Mouse (Mus musculus): Measurements from ENCODE around the gene Mknk2.

Mknk2 gene

DNA sequence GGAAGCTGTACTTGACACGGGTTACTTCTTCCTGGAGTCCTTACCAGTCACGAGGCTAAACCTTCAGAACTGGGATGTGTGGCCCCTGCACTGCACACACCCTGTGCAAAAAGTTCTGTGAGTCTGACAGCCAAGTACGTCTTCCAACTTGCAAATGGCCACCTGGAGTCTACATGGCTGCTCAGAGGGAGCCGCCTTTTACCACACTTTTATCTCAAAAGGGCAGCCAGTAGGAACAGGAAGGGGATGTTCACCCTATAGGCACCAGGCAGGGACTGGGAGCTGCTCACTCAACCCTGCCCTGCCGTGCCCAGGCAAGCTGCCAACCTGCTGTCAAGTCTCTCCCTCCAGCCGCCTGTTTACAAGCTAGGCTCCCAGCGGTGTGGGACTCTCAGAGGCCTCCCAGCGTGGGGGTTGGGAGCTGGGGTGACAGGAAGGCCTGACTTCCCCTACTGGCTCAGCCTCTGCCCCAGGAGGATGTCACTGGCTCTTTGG is at the start of gene Mknk2:
Gene Mknk2, minus strand, starts transcription at position 171 of the 495 bp plus-strand sequence.
- DNase-seq (ENCODE audit: low spot score in 2 of 2): peak; percentile 84 to 85

- no peak for DNase-seq (ENCODE audit: low spot score in 2 of 2)
These were observed 39.4 kb upstream of the Mknk2 start for GRCm38 (mm10) chr10:80717281-80717680.

- DNase-seq (ENCODE audit: low spot score in 2 of 2): no peak
These were observed 32.9 kb upstream of the Mknk2 start for GRCm38 (mm10) chr10:80710834-80711233.

GRCm38 (mm10) chr10:80705479-80705878 is 27.6 kb upstream of the Mknk2 start:
- no peak for DNase-seq (ENCODE audit: low spot score in 2 of 2)

DNA sequence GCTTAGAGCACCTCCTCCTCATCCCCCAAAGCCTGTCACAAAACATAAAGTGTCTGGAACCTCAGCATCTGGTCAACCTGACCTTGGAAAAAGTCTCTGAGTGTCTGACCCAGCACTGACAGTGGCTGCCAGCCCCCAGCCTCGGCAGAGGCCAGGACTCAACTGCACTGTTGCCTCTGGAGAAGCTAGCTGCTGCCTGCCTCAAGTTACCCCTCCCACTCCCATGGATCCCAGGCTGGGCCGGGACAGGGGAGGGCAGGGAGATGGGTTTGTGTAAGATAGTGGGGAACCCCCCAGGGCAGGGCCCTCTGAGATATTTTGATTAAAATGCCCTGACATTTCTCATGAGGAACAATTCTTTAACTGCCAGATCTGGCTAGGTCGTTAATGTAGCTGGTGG is 27.1 kb upstream of the Mknk2 start:
- no peak for DNase-seq (ENCODE audit: low spot score in 2 of 2)

DNA sequence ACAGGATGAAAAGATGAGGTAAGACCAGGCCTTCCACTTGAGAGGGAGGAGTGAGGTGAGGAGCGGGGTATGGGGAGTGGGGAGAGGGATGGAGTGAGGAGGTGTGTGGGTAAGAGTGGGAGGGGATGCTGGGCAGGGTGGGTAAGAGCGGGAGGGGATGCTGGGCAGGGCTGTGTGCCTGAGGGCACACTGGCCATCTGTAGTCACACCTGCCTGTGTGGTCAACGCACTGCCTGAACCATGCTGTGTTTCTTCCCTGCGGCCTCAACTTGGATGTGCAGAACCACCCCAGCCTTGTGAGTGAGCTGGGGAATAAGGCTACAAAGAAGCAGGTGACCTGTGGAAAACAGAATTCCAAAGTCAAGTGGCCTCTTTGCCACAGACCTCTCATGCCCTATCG is 26.5 kb upstream of the Mknk2 start:
- DNase-seq (ENCODE audit: low spot score in 2 of 2): no peak

DNA sequence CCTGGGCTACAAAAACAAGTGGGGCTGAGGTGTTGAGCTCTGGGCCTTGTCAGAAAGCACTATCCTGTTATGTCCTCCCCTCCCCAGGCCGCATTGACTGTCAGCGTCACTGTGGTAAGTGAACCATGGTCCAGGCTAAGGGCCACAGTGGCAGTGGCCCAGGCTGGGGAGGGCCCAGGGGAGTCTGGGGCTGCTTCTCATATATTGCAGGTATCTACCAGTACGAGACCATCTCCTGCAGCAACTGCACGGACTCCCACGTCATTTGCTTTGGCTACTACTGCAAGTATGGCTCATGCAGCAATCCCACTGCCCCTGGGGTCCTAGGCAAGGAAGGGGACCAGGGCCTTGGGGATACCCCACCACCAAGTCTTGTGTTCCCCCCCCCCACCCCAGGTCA is 25.7 kb upstream of the Mknk2 start:
- DNase-seq (ENCODE audit: low spot score in 2 of 2): no peak

DNA sequence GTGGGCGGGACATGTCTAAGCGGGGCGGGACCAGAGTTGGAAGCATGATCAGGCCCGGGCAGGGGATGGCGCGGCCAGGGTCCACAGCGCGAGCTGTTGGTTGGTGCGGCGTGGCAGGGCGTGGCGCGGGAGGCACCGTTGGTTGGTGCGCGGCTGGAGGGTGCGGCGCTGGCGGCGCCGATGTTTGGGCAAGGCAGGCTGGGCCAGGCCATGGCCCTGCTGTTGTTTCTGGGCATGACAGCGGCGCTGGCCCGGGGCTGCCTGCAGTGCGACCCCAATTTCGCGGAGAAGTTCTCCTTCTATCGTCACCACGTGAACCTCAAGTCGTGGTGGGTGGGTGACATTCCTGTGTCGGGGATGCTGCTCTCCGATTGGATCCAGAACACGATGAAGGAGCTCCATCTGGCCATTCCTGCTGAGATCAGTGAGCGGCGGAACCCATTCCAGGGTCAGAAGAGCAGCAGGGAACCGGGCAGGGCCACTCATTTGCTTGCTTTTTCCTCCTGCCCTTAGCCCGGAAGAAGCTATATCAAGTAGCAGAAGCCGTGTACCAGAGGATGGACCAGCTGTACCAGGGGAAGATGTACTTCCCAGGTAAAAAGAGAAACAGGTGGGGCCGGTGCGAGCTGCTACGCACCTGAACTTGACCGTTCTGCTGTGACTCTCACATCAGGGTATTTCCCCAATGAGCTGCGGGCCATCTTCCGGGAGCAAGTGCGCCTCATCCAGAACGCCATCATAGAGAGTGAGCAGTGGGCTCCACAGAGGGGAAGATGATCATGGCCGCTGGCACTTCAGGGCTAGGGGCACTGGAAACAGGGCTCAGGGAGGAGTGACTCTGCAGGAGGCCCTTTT is 24.9 kb upstream of the Mknk2 start:
- peak; percentile 93 to 95 for DNase-seq (ENCODE audit: low spot score in 2 of 2)

DNA sequence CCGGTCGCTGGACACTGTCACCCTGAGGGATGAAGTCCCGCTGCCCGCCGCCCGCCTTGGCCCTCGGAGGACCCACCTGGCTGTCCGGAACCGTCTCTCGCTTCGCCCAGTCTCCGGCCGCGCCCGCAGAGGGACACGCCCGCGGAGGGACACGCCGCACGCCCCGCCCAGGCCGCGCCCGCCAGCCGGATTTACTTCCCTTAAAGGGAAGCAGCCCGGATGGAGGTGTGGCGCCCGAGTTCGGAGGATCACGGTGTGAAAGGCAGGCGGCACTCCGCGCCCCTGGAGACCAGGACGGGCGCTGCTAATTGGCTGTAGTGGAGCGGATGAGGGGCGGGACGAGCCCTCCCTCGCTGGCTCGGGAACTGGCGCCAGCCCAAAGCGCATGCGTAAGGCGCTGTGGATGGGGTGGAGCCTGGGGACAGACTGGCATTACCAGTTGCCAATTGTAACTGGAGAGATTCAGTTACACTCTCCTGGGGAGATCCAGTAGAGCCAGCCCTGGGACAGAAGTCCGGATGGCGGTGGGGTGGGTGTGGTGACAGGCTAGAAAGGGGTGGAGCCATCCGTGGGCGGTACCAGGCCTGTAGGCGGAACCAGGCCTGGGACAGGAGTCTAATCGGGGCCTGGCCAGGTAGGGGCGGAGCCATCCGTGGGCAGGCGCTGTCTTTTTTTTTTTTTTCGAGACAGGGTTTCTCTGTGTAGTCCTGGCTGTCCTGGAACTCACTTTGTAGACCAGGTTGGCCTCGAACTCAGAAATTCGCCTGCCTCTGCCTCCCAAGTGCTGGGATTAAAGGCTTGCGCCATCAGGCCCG is 24.0 kb upstream of the Mknk2 start, which contains the start of the genes Mob3a and Izumo4:
Gene Mob3a, minus strand, starts transcription at position 257 of the 815 bp plus-strand sequence.
Gene Izumo4, plus strand, starts transcription at position 464 of the 815 bp plus-strand sequence.
- peak; percentile 99 for DNase-seq (ENCODE audit: low spot score in 2 of 2)

DNA sequence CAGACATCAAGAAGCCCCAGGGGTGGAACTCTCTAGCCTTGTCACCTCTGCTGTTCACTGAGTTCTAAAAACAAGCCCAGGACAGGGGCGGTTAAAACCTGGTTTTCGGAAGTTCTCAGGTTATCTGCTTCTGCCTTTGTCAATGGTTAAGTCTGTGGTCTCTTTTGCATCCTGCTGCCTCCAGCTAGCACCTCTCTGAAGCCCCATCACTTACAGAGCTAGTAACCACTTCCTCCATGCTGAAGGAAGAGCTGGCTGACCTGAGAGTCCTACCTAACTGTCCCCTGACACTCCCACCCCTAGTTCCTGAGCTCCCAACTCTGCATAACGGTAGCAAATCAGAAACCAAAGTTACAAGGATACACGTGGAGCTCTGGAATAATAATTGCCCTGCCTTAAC is 22.8 kb upstream of the Mknk2 start:
- no peak for DNase-seq (ENCODE audit: low spot score in 2 of 2)

GRCm38 (mm10) chr10:80700038-80700504 is 22.2 kb upstream of the Mknk2 start:
- no peak for DNase-seq (ENCODE audit: low spot score in 2 of 2)

DNA sequence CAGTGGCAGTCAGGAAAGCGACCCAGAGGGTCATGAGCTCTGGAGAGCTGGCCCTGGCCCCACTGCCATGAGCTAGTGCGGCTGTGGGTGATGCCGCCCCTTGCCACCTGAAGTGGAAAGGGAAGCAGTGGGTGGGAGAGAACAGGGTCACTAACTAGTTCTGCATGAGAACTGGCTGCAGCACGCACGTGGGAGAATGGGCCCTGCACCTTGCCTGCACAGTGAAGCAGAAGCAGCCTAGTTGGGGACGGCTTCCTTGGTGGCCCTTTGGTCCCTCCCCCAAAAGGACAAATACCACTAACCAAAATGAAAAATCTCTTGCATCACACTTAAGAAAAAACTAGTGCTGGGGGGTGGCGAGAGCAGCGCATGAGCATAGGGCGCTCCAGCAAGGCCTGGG is 20.7 kb upstream of the Mknk2 start:
- DNase-seq (ENCODE audit: low spot score in 2 of 2): no peak

DNA sequence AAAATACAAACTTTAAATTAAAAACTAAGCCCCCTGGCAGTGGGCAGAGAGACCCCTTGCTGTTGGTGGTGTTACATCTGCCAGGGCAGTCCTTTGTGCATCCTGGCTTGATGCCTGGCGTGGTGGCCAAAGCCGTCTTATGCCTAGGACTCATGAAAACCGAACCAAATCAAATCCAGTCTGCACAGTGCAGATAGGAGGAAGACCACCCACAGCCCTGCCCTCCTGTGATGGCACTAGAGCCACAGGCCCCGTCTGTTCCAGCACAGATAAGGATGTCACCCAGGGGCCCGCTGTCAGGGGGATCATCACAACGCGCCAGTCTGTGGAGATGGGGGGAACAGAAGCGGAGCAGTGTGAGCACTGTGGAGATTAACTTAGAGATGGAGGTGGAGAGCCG is 19.9 kb upstream of the Mknk2 start:
- no peak for DNase-seq (ENCODE audit: low spot score in 2 of 2)

- DNase-seq (ENCODE audit: low spot score in 2 of 2): no peak
These were observed 19.5 kb upstream of the Mknk2 start for GRCm38 (mm10) chr10:80697393-80697787.

DNA sequence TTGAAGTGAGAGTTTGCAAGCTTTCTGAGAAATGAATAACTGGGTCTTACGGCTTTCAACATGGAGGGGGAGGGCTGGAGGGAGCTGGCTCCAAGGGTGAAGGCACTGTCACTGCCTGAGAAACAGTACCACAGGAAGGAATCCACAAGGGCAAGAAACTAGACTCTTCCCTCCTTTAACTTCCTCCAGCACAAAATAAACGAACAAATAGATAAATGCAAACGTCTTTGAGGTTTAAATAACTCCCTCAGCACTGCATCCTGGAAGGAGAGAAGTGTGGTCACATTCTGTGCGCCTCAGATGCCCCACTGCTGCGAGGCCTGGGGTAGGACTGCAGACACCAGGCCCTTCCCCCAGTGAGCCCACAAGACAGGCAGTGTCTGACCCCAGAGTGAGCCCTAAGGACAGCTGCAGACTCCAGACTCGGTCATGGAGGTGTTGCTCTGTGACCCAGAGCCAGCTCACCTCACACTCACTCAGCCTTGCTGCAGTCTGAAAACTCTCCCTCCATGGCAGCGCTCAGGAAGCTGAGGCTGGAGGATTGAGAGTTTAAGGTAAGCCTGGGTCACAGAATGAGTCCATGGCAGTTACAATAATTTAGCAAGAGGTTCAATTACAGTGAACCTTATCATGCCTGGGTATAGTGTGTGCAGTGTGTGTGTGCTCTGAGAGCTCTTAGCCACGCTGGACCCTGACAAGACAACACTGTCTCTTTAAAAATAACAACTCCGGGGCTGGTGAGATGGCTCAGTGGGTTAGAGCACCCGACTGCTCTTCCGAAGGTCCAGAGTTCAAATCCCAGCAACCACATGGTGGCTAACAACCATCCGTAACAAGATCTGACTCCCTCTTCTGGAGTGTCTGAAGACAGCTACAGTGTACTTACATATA is 18.8 kb upstream of the Mknk2 start:
- no peak for DNase-seq (ENCODE audit: low spot score in 2 of 2)

DNA sequence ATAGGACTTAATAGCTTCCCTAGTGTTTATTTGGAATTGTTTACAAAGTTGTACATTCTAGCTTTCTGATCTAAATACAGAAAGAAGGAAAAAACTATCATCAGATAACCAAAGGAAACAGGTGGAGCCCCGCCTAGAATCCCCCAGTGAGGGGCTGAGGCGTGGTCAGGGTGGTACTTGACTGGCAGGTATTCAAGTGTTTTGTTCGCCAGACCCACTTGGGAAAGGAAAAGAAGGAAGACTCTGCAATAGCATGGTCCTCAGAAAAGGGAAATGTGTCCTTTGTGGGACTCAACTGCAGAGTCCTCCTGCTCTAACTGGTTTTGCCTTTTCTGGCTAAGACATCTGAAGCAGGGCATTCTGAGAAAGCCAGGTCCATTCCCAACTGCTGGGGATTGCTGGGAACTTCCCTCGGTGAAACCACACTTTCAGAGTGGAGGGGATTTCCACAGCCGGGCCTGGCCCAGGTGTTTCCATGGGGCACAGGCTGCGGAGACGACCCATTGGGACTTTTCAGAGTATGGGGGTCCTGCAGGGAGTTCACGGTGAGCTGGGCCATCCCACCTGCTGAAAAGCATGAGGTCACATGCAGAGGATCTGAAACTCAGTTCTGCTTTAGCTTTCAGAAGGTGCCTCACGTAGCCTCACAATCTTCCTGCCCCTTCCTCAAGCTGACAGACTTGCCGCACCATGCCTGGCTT is 18.0 kb upstream of the Mknk2 start:
- no peak for DNase-seq (ENCODE audit: low spot score in 2 of 2)

- no peak for DNase-seq (ENCODE audit: low spot score in 2 of 2)
These were observed 17.3 kb upstream of the Mknk2 start for GRCm38 (mm10) chr10:80695186-80695585.

DNA sequence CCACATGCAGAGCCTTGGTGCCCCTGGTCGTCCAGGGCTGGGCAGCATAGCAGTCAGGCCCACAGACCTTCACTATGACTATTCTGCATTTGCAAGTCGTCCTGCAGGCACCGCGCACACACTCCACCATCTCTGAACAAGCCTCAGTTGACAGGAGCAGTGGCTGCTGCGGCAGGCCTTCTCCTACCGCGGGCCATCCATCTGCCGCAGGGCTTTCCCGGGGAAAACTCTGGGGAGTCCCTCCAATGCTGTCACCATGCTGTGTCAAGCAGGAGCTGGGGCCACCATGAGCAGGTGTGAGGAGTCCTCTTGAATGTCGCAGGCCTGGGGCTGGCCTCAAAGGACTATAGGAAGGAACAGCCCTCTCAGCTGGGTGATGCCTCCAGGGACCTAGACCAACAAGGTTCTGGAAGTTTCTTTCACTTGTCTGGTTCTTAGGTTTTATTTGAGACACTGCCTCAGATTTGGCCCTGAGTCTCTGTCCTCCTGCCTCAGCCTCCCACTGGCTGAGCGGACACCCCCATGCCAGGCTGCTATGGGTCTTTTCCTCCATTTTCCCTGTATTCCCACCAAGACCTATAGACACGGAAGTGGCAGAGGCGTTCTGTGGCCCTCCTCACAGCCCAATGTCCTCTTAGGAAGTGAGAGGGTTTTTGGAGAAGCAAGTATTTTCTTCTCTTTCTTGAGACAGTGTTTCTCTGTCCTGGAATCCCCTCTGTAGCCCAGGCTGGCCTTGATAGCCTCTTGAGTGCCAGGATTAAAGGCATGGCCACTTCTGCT is 16.4 kb upstream of the Mknk2 start:
- no peak for DNase-seq (ENCODE audit: low spot score in 2 of 2)

- no peak for DNase-seq (ENCODE audit: low spot score in 2 of 2)
These were observed 15.6 kb upstream of the Mknk2 start for GRCm38 (mm10) chr10:80693401-80694045.
